ENCODE assay signal across 8 mouse cellular contexts in the genomic region with DNA sequence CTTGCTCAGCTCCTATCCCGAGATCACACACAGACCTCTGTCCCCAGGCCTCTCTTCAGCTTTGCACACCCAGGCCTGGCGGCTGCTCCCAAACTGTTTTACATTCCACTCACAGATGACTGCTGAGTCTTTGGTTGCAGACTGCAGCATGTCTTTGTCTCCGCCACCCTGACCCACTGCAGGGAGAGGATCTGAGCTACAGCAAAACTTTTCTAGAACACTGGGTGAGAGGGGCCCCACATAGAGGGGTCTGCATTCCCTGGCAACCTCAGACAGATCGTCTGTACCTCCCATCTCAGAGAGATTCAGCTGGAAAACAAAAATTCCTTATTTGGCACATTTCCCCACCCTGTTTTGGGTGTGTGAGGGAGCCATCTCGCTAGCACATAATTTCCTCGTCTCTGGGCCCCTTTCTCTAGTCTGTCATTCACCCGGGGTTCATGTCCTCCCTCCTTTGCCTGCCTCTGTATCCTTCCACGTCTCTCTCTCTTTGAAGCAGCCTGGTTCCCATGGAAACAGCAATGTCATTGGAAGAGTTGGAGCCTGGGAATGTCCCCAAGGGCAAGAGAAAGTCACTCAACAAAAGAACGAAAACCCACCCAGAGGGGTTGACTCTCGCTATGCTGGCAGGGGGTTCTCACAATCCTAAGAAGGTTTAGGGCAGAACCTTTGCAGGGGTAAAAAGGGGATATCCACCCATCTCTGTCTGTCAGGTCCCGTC. TPM values are rescaled to one million over a fixed set of nuclear protein-coding genes. Genes with fewer than 3 reads are reported as not detected.
DNase-seq lines count a peak whose midpoint lies in the region; ATAC-seq and TF ChIP-seq lines count a peak whose summit lies in the region.

No protein-coding gene starts in this region.

- no peak overlapping the region for H3K4me3 ChIP-seq in limb, embryonic 10.5 days
- H3K4me3 ChIP-seq in liver, postnatal 0 days (ENCODE audit: low read depth, low read length) = no peak overlapping the region

- no peak for TF ChIP-seq CTCF in liver, postnatal 0 days (IDR thresholded peaks at IDR 0.05; ENCODE audit: low read depth)

- TF ChIP-seq EP300 in liver, postnatal 0 days (IDR thresholded peaks at IDR 0.05; ENCODE audit: low read depth) = no peak

- no peak overlapping the region for H3K4me2 ChIP-seq in liver, postnatal 0 days (ENCODE audit: low read depth, low read length)

- H3K4me1 ChIP-seq in limb, embryonic 10.5 days = peaks cover 28% of the 10 kb centered on the region
- H3K4me1 ChIP-seq in liver, postnatal 0 days (ENCODE audit: insufficient read depth) = peaks cover 11% of the 10 kb centered on the region

- H3K9me3 ChIP-seq in limb, embryonic 10.5 days (replicated peaks) = no peaks in the 10 kb centered on the region
- no peaks in the 10 kb centered on the region for H3K9me3 ChIP-seq in liver, postnatal 0 days (ENCODE audit: low read length)

- peak; percentile 45 for DNase-seq in cerebellum, adult 9-11 months
- no peak for DNase-seq in cerebellum, postnatal 36 days
- DNase-seq in adrenal gland, postnatal 14 days = peak; percentile 35
- peak; percentile 55 to 63 for DNase-seq in frontal cortex, postnatal 36 days (ENCODE audit: low spot score in 2 of 2)
- no peak for DNase-seq in limb, embryonic 10.5 days (ENCODE audit: low spot score)
- DNase-seq in right cerebral cortex, postnatal 10 days (ENCODE audit: low spot score in 2 of 2) = peak; percentile 84 to 89
- no peak for DNase-seq in liver, postnatal 0 days
- no peak for DNase-seq in ovary, postnatal 10 days (ENCODE audit: low spot score)

- H3K27me3 ChIP-seq in limb, embryonic 10.5 days (ENCODE audit: low read depth, poor library complexity, severe bottlenecking) = peaks cover 24% of the 10 kb centered on the region
- H3K27me3 ChIP-seq in liver, postnatal 0 days (ENCODE audit: insufficient read depth, low read length) = peaks cover 16% of the 10 kb centered on the region

- no peaks in the 10 kb centered on the region for H3K36me3 ChIP-seq in limb, embryonic 10.5 days
- H3K36me3 ChIP-seq in liver, postnatal 0 days (replicated peaks; ENCODE audit: insufficient read depth, low read length) = no peaks in the 10 kb centered on the region

- H3K9ac ChIP-seq in liver, postnatal 0 days (replicated peaks) = no peak overlapping the region

- H3K27ac ChIP-seq in limb, embryonic 10.5 days = peak overlapping the region; percentile 1; the same call in 1 of the 2 replicates
- no peak overlapping the region for H3K27ac ChIP-seq in liver, postnatal 0 days (ENCODE audit: low read depth)

- ATAC-seq in liver, postnatal 0 days = no peak

- whole genome bisulfite sequencing in limb, embryonic 10.5 days = 34% methylated on average over 11 of the region's 11 CpGs
- 44% methylated on average over 11 of the region's 11 CpGs for WGBS in liver, postnatal 0 days (ENCODE audit: insufficient replicate concordance)

RNA-seq across cellular contexts. Expression of a gene that starts 6.4 kb away (rescaled TPM):
- total RNA-seq in adrenal gland, postnatal 14 days (2021) = 14.2 and 17.2 TPM in 2 replicates
- polyA plus RNA-seq in limb, embryonic 10.5 days (2016; fragmentation: Nextera tagmentation; extraction: Ambion mirVana) = 0.11 and 0.13 TPM in 2 replicates
- polyA plus RNA-seq in liver, postnatal 0 days (2015; fragmentation: Nextera tagmentation; extraction: Ambion mirVana) = 0.31 and 0.41 TPM in 2 replicates

RNA-seq across cellular contexts. Expression of a gene that starts 55.0 kb away (rescaled TPM):
- 6.5 and 9.4 TPM in 2 replicates for total RNA-seq in adrenal gland, postnatal 14 days (2021)
- polyA plus RNA-seq in limb, embryonic 10.5 days (2016; fragmentation: Nextera tagmentation; extraction: Ambion mirVana) = 46.6 and 46.7 TPM in 2 replicates
- 3.2 and 3.3 TPM in 2 replicates for polyA plus RNA-seq in liver, postnatal 0 days (2015; fragmentation: Nextera tagmentation; extraction: Ambion mirVana)

Comparison
In these comparisons a context has a peak if more than half of its experiments do, and no peak if none do; other contexts are left out.
1. DNase-seq: peak in cerebellum, adult 9-11 months (single experiment), adrenal gland, postnatal 14 days (single experiment), frontal cortex, postnatal 36 days (2 of 2) and right cerebral cortex, postnatal 10 days (2 of 2); none in cerebellum, postnatal 36 days (0 of 2), limb, embryonic 10.5 days (single experiment), liver, postnatal 0 days (single experiment) and ovary, postnatal 10 days (single experiment).
2. RNA of a gene that starts 55.0 kb away (polyA plus RNA-seq): 46.6 to 46.7 TPM in limb, embryonic 10.5 days; 3.2 to 3.3 TPM in liver, postnatal 0 days; every median in the first group is over 10 times any median in the second.